Mouse (Mus musculus) forebrain, postnatal 0 days (tissue): Measurements from ENCODE around the gene Tnnt1. TPM values are rescaled to one million over a fixed set of nuclear protein-coding genes. Genes with fewer than 3 reads are reported as not detected.
A peak's percentile ranks its signal among the peaks of the same experiment; 100 is the strongest.

Source experiments
- ATAC-seq: fragments of 200-750 bp; cut with Nextera tagmentation; 2 replicates; pipeline ENCODE4 v1.8.0; 2017; ENCODE audit warnings: mild to moderate bottlenecking, moderate library complexity
- DNase-seq: peaks from one replicate; pipeline ENCODE4 v3.0.0-alpha.2; 2015
- H3K27ac ChIP-seq: fragments of 300-500 bp; sonication (generic); 2 replicates; pipeline ENCODE4 v1.5.1; 2014; ENCODE audit warnings: low read depth, mild to moderate bottlenecking, antibody characterized with exemption, low read length, moderate library complexity, mixed read lengths
- H3K27me3 ChIP-seq: fragments of 300-500 bp; sonication (generic); 2 replicates; pipeline ENCODE4 v1.6.1; 2014; ENCODE audit warnings: mild to moderate bottlenecking, low read length, mixed read lengths; ENCODE audit not compliant: insufficient read depth
- H3K36me3 ChIP-seq: fragments of 300-500 bp; sonication (generic); 2 replicates; pipeline ENCODE4 v1.6.1; 2014; ENCODE audit warnings: mild to moderate bottlenecking, moderate library complexity; ENCODE audit not compliant: insufficient read depth
- H3K4me1 ChIP-seq: fragments of 300-500 bp; sonication (generic); 2 replicates; pipeline ENCODE4 v1.6.1; 2014; ENCODE audit warnings: antibody characterized with exemption; ENCODE audit not compliant: insufficient read depth
- H3K4me2 ChIP-seq: fragments of 300-500 bp; sonication (generic); 2 replicates; pipeline ENCODE4 v1.6.1; 2014; ENCODE audit warnings: low read depth, mild to moderate bottlenecking, moderate library complexity
- H3K4me3 ChIP-seq: fragments of 300-500 bp; sonication (generic); 2 replicates; pipeline ENCODE4 v1.5.1; 2014; ENCODE audit warnings: low read depth, low read length, mixed read lengths
- H3K9ac ChIP-seq: fragments of 300-500 bp; sonication (generic); 2 replicates; pipeline ENCODE4 v1.6.1; 2014; ENCODE audit warnings: mild to moderate bottlenecking
- H3K9me3 ChIP-seq: fragments of 300-500 bp; sonication (generic); 2 replicates; pipeline ENCODE4 v1.6.1; 2016; ENCODE audit warnings: low read length
- CTCF ChIP-seq: sonication (generic); IDR thresholded peaks from 2 replicates; pipeline ENCODE4 v1.5.1; 2016; ENCODE audit warnings: antibody characterized with exemption, control low read depth, low read depth
- WGBS: fragments of 180-500 bp; shearing (Covaris S2); extraction: QIAGEN DNeasy Blood & Tissue Kit; methylation state at CpG from one replicate; pipeline ENCODE4 v1.1.7; 2014; 5-methylcytosine and 5-hydroxymethylcytosine counted together
- polyA plus RNA-seq: library from polyadenylated mRNA; unstranded; fragments of >200 nt; fragmentation: Nextera tagmentation; extraction: Ambion mirVana; gene quantifications from 2 replicates; pipeline ENCODE4 v1.2.1, GENCODE M21; 2015
- total RNA-seq: library from RNA; depleted of rRNA; stranded (reverse); fragments of >200 nt; gene quantifications from 2 replicates; pipeline ENCODE4 v1.2.3, GENCODE M21; 2014

Tnnt1 gene
- total and polyA plus RNA-seq, 2 experiments from 2014 or later: 2.9 to 3.9 TPM

- no peak overlapping the region for H3K4me3 ChIP-seq
- ATAC-seq: peak; percentile 83
- no peaks in the 10 kb centered on the region for H3K4me1 ChIP-seq
- DNase-seq: peak; percentile 65
- H3K27me3 ChIP-seq: no peaks in the 10 kb centered on the region
- WGBS: 12% methylated on average over 24 of the region's 24 CpGs
- H3K4me2 ChIP-seq: no peak overlapping the region
- no peaks in the 10 kb centered on the region for H3K36me3 ChIP-seq
- H3K9ac ChIP-seq: no peak overlapping the region
- no peak overlapping the region for H3K27ac ChIP-seq
- TF ChIP-seq CTCF: peak; percentile 69
- H3K9me3 ChIP-seq: no peaks in the 10 kb centered on the region
These were observed 6.1 kb downstream of the Tnnt1 start for GRCm38 (mm10) chr7:4509863-4510608.

- no peak overlapping the region for H3K9ac ChIP-seq
- ATAC-seq (no peak), DNase-seq (no peak)
- no peaks in the 10 kb centered on the region for H3K27me3 ChIP-seq
- no peak for TF ChIP-seq CTCF
- no peaks in the 10 kb centered on the region for H3K9me3 ChIP-seq
- no peak overlapping the region for H3K4me2 ChIP-seq
- no peak overlapping the region for H3K27ac ChIP-seq
- no peaks in the 10 kb centered on the region for H3K4me1 ChIP-seq
- WGBS: 90% methylated on average over 8 of the region's 8 CpGs
- H3K36me3 ChIP-seq: no peaks in the 10 kb centered on the region
- H3K4me3 ChIP-seq: no peak overlapping the region
These were observed 7.5 kb downstream of the Tnnt1 start for GRCm38 (mm10) chr7:4508739-4509116.

- H3K36me3 ChIP-seq: no peaks in the 10 kb centered on the region
- 78% methylated on average over 20 of the region's 32 CpGs for WGBS
These were observed 8.0 kb downstream of the Tnnt1 start for GRCm38 (mm10) chr7:4508062-4508738.

GRCm38 (mm10) chr7:4507220-4507619, 9.0 kb downstream of the Tnnt1 start:
- Histone ChIP-seq H3K4me1 (no peaks in the 10 kb centered on the region), H3K4me3 (no peak overlapping the region), H3K27me3 (no peaks in the 10 kb centered on the region), H3K36me3 (no peaks in the 10 kb centered on the region), H3K9me3 (no peaks in the 10 kb centered on the region), H3K9ac (no peak overlapping the region), H3K4me2 (no peak overlapping the region), H3K27ac (no peak overlapping the region)
- ATAC-seq (no peak), DNase-seq (no peak)
- 65% methylated on average over 3 of the region's 4 CpGs for WGBS
- TF ChIP-seq CTCF: no peak

More at GRCm38 (mm10) chr7:4508062-4508738, 8.0 kb downstream of the Tnnt1 start:
- Histone ChIP-seq H3K9ac (no peak overlapping the region), H3K27me3 (no peaks in the 10 kb centered on the region), H3K4me3 (no peak overlapping the region), H3K4me1 (no peaks in the 10 kb centered on the region), H3K27ac (no peak overlapping the region), H3K4me2 (no peak overlapping the region), H3K9me3 (no peaks in the 10 kb centered on the region)
- ATAC-seq (no peak), DNase-seq (no peak)
- TF ChIP-seq CTCF: peak; percentile 47

GRCm38 (mm10) chr7:4504646-4505435, 11.3 kb downstream of the Tnnt1 start:
- peaks cover 6% of the 10 kb centered on the region; the same call in 1 of the 2 replicates for H3K4me1 ChIP-seq
- TF ChIP-seq CTCF: no peak
- ATAC-seq (no peak), DNase-seq (no peak)
- H3K36me3 ChIP-seq: no peaks in the 10 kb centered on the region
- H3K9ac ChIP-seq: no peak overlapping the region
- no peak overlapping the region for H3K27ac ChIP-seq
- no peaks in the 10 kb centered on the region for H3K27me3 ChIP-seq
- 67% methylated on average over 11 of the region's 11 CpGs for WGBS
- no peak overlapping the region for H3K4me3 ChIP-seq
- no peak overlapping the region for H3K4me2 ChIP-seq
- no peaks in the 10 kb centered on the region for H3K9me3 ChIP-seq

- H3K27ac ChIP-seq: no peak overlapping the region
- DNase-seq (no peak), ATAC-seq (no peak)
- H3K4me1 ChIP-seq: peaks cover 12% of the 10 kb centered on the region; the same call in 1 of the 2 replicates
- no peaks in the 10 kb centered on the region for H3K36me3 ChIP-seq
- 84% methylated on average over 5 of the region's 5 CpGs for WGBS
- no peak overlapping the region for H3K9ac ChIP-seq
- H3K4me2 ChIP-seq: no peak overlapping the region
- no peak overlapping the region for H3K4me3 ChIP-seq
- TF ChIP-seq CTCF: no peak
- H3K9me3 ChIP-seq: no peaks in the 10 kb centered on the region
- no peaks in the 10 kb centered on the region for H3K27me3 ChIP-seq
These were observed 12.3 kb downstream of the Tnnt1 start for GRCm38 (mm10) chr7:4503858-4504257.
